Mouse (Mus musculus) WW6 (cell line): Measurements from ENCODE around the gene Uba1y.
"Not testable (repeated sequence)": the region's sequence is repeated elsewhere in the genome, so short reads cannot be mapped to it uniquely, and the experiment has no call there.

Source experiments
- DNase-seq: peaks from one replicate; pipeline ENCODE4 v3.0.0-alpha.2; 2013; ENCODE audit warnings: low read depth, low spot score

Gene Uba1y

GRCm38 (mm10) chrY:818396-818795 lies at the start of gene Uba1y:
Gene Uba1y, plus strand, starts transcription at chrY:818649.
- no peak for DNase-seq

- not testable (repeated sequence) for DNase-seq
These were observed 21.1 kb upstream of the Uba1y start, which contains the start of gene Zfy1 for GRCm38 (mm10) chrY:797309-797708. Gene Zfy1, minus strand, starts transcription at chrY:797409.

- DNase-seq = peak; percentile 13
These were observed 9.3 kb upstream of the Uba1y start for GRCm38 (mm10) chrY:808991-809661.

- DNase-seq = no peak
These were observed 54.0 kb downstream of the Uba1y start for GRCm38 (mm10) chrY:872404-872803.

- DNase-seq = no peak
These were observed 54.6 kb downstream of the Uba1y start for GRCm38 (mm10) chrY:872855-873549.
